Mouse (Mus musculus): ENCODE measurements around the gene Cwc27.
A peak's percentile ranks its signal among the peaks of the same experiment; 100 is the strongest.

DNA sequence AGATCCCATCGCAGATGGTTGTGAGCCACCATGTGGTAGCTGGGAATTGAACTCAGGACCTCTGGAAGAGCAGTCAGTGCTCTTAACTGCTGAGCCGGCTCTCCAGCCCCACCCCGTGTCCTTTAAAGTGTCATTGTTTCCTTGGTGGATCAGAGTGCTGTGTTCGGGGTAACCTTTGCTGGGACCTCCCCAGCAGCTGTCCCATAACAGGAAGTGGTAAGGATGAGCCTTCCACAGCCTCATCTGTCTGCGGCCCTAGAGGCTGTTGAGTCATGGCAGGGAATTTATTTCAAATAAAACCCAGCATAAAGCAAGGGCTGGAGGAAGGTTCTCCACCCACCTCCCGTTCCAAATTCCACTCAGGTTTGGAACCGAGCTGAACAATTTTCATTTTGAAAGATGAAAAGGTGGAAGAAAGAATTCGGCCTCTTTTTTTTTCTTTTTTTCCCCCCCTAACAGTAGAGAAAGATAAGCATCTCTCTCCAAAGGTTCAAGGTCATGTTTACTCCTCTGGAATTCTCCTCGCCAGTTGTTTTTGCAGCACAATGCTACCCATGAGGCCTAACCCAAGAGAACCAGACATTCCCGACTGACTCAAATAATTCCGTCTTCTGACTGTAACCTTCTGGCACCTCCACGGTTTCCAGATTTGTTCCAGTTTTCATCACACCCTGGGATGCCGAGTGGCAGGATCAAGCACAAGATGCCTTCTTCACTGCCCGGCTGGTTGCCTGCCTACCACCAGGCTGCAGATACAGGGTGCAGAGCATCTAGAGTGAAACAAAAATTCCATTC is 210.0 kb downstream of the Cwc27 start:
- no peak for TF ChIP-seq GATA1 (IDR thresholded peaks at IDR 0.05; ENCODE audit: borderline replicate concordance, low read length)
- 0 out of 2 replicates have a peak, but pooled peaks have one; percentile 47 for TF ChIP-seq FLI1 (IDR thresholded peaks at IDR 0.05; ENCODE audit: low read length)
